Mouse (Mus musculus): Measurements from ENCODE around the gene Paqr6. TPM values are rescaled to one million over a fixed set of nuclear protein-coding genes. Genes with fewer than 3 reads are reported as not detected.

Gene Paqr6
- polyA plus RNA-seq, 2 experiments: 13.9 to 17.2 TPM

- WGBS: 60% methylated on average over 5 of the region's 5 CpGs
- H3K4me1 ChIP-seq (ENCODE audit: control insufficient read depth, insufficient read depth, low read length): no peaks in the 10 kb centered on the region
- no peaks in the 10 kb centered on the region for H3K27me3 ChIP-seq (ENCODE audit: control insufficient read depth, insufficient read depth, low read length)
- no peaks in the 10 kb centered on the region for H3K36me3 ChIP-seq (ENCODE audit: control insufficient read depth, insufficient read depth, low read length)
- no peak for TF ChIP-seq POLR2A (IDR thresholded peaks at IDR 0.05; ENCODE audit: borderline replicate concordance, extremely low read depth, insufficient read depth, insufficient read length)
- DNase-seq (ENCODE audit: low spot score): no peak
- H3K4me2 ChIP-seq (replicated peaks; ENCODE audit: low read depth, low read length, severe bottlenecking): no peak within 1 kb of the TSS
- no peak within 1 kb of the TSS for H3K4me3 ChIP-seq (replicated peaks; ENCODE audit: low read length)
- no peak within 1 kb of the TSS for H3K27ac ChIP-seq (replicated peaks; ENCODE audit: low read depth, low read length)
- ATAC-seq (ENCODE audit: low FRiP score, low read depth): no peak
- H3K9ac ChIP-seq (ENCODE audit: low read depth, low read length, severe bottlenecking): no peak within 1 kb of the TSS
- no peaks in the 10 kb centered on the region for H3K9me3 ChIP-seq (ENCODE audit: control insufficient read depth, low read length)
These were observed 20.0 kb downstream of the Paqr6 start, which contains the start of gene Bglap for GRCm38 (mm10) chr3:88384364-88384763. Bglap (minus strand) TSS chr3:88384464.

GRCm38 (mm10) chr3:88393776-88394375 lies 29.5 kb downstream of the Paqr6 start:
- WGBS: 90% methylated on average over 9 of the region's 9 CpGs
- no peak for DNase-seq (ENCODE audit: low spot score)
- Histone ChIP-seq H3K4me1 (ENCODE audit: control insufficient read depth, insufficient read depth, low read length) (no peaks in the 10 kb centered on the region), H3K9me3 (ENCODE audit: control insufficient read depth, low read length) (no peaks in the 10 kb centered on the region), H3K27me3 (ENCODE audit: control insufficient read depth, insufficient read depth, low read length) (no peaks in the 10 kb centered on the region), H3K4me2 (replicated peaks; ENCODE audit: low read depth, low read length, severe bottlenecking) (no peak overlapping the region), H3K27ac (replicated peaks; ENCODE audit: low read depth, low read length) (no peak overlapping the region), H3K36me3 (ENCODE audit: control insufficient read depth, insufficient read depth, low read length) (peaks cover 18% of the 10 kb centered on the region), H3K9ac (ENCODE audit: low read depth, low read length, severe bottlenecking) (no peak overlapping the region), H3K4me3 (replicated peaks; ENCODE audit: low read length) (no peak overlapping the region)
- no peak for ATAC-seq (ENCODE audit: low FRiP score, low read depth)
- no peak for TF ChIP-seq POLR2A (IDR thresholded peaks at IDR 0.05; ENCODE audit: borderline replicate concordance, extremely low read depth, insufficient read depth, insufficient read length)

- Histone ChIP-seq H3K9me3 (ENCODE audit: control insufficient read depth, low read length) (no peaks in the 10 kb centered on the region), H3K36me3 (ENCODE audit: control insufficient read depth, insufficient read depth, low read length) (peaks cover 26% of the 10 kb centered on the region), H3K27me3 (ENCODE audit: control insufficient read depth, insufficient read depth, low read length) (no peaks in the 10 kb centered on the region), H3K9ac (ENCODE audit: low read depth, low read length, severe bottlenecking) (no peak overlapping the region), H3K27ac (replicated peaks; ENCODE audit: low read depth, low read length) (no peak overlapping the region), H3K4me1 (ENCODE audit: control insufficient read depth, insufficient read depth, low read length) (no peaks in the 10 kb centered on the region), H3K4me3 (replicated peaks; ENCODE audit: low read length) (no peak overlapping the region), H3K4me2 (replicated peaks; ENCODE audit: low read depth, low read length, severe bottlenecking) (no peak overlapping the region)
- WGBS: 94% methylated on average over 6 of the region's 6 CpGs
- DNase-seq (ENCODE audit: low spot score) (no peak), ATAC-seq (ENCODE audit: low FRiP score, low read depth) (no peak)
- no peak for TF ChIP-seq POLR2A (IDR thresholded peaks at IDR 0.05; ENCODE audit: borderline replicate concordance, extremely low read depth, insufficient read depth, insufficient read length)
These were observed 30.9 kb downstream of the Paqr6 start for GRCm38 (mm10) chr3:88395288-88395687.

GRCm38 (mm10) chr3:88395742-88396141 lies 31.4 kb downstream of the Paqr6 start:
- Histone ChIP-seq H3K27ac (replicated peaks; ENCODE audit: low read depth, low read length) (no peak overlapping the region), H3K4me3 (replicated peaks; ENCODE audit: low read length) (no peak overlapping the region), H3K9me3 (ENCODE audit: control insufficient read depth, low read length) (no peaks in the 10 kb centered on the region), H3K27me3 (ENCODE audit: control insufficient read depth, insufficient read depth, low read length) (no peaks in the 10 kb centered on the region), H3K9ac (ENCODE audit: low read depth, low read length, severe bottlenecking) (no peak overlapping the region), H3K4me2 (replicated peaks; ENCODE audit: low read depth, low read length, severe bottlenecking) (no peak overlapping the region), H3K4me1 (ENCODE audit: control insufficient read depth, insufficient read depth, low read length) (no peaks in the 10 kb centered on the region), H3K36me3 (ENCODE audit: control insufficient read depth, insufficient read depth, low read length) (peaks cover 26% of the 10 kb centered on the region)
- no peak for DNase-seq (ENCODE audit: low spot score)
- no peak for TF ChIP-seq POLR2A (IDR thresholded peaks at IDR 0.05; ENCODE audit: borderline replicate concordance, extremely low read depth, insufficient read depth, insufficient read length)
- ATAC-seq (ENCODE audit: low FRiP score, low read depth): no peak
- 98% methylated on average over 8 of the region's 8 CpGs for WGBS

GRCm38 (mm10) chr3:88398666-88399065 lies 34.3 kb downstream of the Paqr6 start:
- no peak for ATAC-seq (ENCODE audit: low FRiP score, low read depth)
- DNase-seq (ENCODE audit: low spot score): no peak
- no peaks in the 10 kb centered on the region for H3K4me1 ChIP-seq (ENCODE audit: control insufficient read depth, insufficient read depth, low read length)
- TF ChIP-seq POLR2A (IDR thresholded peaks at IDR 0.05; ENCODE audit: borderline replicate concordance, extremely low read depth, insufficient read depth, insufficient read length): no peak
- no peaks in the 10 kb centered on the region for H3K27me3 ChIP-seq (ENCODE audit: control insufficient read depth, insufficient read depth, low read length)
- no peak overlapping the region for H3K27ac ChIP-seq (replicated peaks; ENCODE audit: low read depth, low read length)
- peaks cover 38% of the 10 kb centered on the region for H3K36me3 ChIP-seq (ENCODE audit: control insufficient read depth, insufficient read depth, low read length)
- H3K4me2 ChIP-seq (replicated peaks; ENCODE audit: low read depth, low read length, severe bottlenecking): no peak overlapping the region
- H3K4me3 ChIP-seq (replicated peaks; ENCODE audit: low read length): no peak overlapping the region
- no peak overlapping the region for H3K9ac ChIP-seq (ENCODE audit: low read depth, low read length, severe bottlenecking)
- no peaks in the 10 kb centered on the region for H3K9me3 ChIP-seq (ENCODE audit: control insufficient read depth, low read length)
- 66% methylated on average over 2 of the region's 2 CpGs for WGBS

All from limb, embryonic 14.5 days (tissue).